Mouse (Mus musculus) lung, postnatal 25 days (tissue): ENCODE results near the gene Slc35a3.
"Not testable (repeated sequence)": the region's sequence is repeated elsewhere in the genome, so short reads cannot be mapped to it uniquely, and the experiment has no call there.

ENCODE experiments used
- DNase-seq: peaks from one replicate; pipeline ENCODE4 v3.0.0; 2022; ENCODE audit warnings: low spot score

Slc35a3 gene

DNA sequence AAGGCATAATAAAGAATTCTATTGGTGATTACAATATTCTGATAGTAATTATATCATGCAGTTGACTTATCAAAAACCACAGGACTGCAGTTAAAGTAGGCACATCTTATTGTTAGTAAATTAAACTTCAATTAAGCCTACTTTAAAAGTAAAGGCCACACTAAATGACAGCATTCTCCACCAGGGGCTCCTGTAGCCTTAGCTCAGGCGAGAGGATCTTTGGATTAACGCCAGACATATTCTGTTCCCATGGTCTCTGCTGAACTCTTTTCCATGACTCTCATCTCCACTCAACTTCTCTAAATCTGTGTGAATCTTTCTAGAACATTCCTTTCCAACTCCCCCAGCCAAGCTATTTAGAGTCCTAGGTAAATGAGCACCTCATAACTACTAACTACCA is 13.8 kb downstream of the Slc35a3 start:
- no peak for DNase-seq

GRCm38 (mm10) chr3:116695666-116695985 is 17.0 kb downstream of the Slc35a3 start:
- DNase-seq: no peak

GRCm38 (mm10) chr3:116694955-116695665 is 17.5 kb downstream of the Slc35a3 start:
- DNase-seq: no peak

GRCm38 (mm10) chr3:116694312-116694711 is 18.3 kb downstream of the Slc35a3 start:
- no peak for DNase-seq

- DNase-seq: no peak
Measured at GRCm38 (mm10) chr3:116681160-116681559, 31.5 kb downstream of the Slc35a3 start, which contains the start of gene Gm43191. Gene Gm43191, minus strand, starts transcription at chr3:116681260.

GRCm38 (mm10) chr3:116664281-116664680 is 48.4 kb downstream of the Slc35a3 start:
- not testable (repeated sequence) for DNase-seq

DNA sequence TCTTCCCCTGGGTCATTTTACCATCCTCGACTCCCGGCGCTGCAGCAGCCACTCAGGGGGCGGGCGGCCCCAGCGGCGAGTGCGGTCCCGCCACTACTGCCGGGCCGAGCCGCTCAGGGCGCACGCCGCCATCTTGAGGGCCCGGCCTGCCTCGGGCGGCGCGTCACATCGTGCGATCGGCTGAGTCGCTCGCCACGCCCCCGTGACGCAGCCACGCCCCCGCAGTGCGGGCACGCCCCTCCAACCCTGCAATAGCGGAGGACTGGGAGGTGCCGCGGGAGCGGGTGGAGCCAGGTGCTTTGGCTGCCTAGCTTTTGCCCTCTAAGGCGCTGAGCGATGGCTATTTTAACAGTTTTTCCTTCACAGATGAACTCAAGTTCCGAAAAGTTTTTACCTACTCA is 50.2 kb downstream of the Slc35a3 start, which contains the start of gene Mfsd14a:
Gene Mfsd14a, minus strand, starts transcription at position 215 of the 401 bp plus-strand sequence.
- DNase-seq: peak; percentile 99

- DNase-seq: no peak
Measured at GRCm38 (mm10) chr3:116661870-116662414, 50.7 kb downstream of the Slc35a3 start.

- DNase-seq: no peak
Measured at GRCm38 (mm10) chr3:116661288-116661869, 51.3 kb downstream of the Slc35a3 start.

GRCm38 (mm10) chr3:116659856-116660430 is 52.7 kb downstream of the Slc35a3 start:
- DNase-seq: no peak

GRCm38 (mm10) chr3:116658928-116659565 is 53.6 kb downstream of the Slc35a3 start:
- no peak for DNase-seq

DNA sequence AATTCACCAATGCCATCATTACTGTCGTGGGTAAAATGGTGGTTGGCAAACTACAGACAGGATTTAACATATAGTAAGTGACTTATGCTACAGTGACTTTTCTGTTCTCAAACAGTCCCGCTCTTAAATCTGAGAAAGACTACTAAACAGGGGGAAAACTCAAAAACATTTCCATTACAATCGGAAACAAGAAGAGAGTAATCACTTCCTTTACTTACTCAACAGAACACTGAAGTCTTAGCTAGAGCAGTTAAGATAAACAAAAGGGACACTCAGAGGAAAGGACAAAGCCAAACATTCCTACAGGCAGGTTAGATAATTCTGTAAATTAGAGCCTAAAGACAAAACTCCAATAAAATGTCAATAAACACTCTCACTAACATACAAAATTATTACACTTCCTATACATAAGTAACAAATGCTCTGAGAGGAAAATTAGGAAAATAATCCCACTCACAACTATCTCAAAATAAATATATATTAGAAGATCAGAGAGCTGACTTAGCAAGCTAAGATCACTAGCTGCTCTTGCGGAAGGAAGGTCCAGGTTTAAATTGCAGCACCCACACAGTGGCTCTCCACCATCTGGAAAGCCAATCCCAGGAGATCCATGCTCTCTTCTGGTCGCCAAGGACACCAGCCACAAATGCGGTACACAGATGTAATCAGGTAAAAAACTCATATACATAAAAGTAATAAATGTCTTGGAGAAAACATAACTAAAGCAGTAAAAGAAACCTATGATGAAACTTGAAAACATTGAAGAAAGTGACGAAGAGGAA is 56.3 kb downstream of the Slc35a3 start:
- no peak for DNase-seq

DNA sequence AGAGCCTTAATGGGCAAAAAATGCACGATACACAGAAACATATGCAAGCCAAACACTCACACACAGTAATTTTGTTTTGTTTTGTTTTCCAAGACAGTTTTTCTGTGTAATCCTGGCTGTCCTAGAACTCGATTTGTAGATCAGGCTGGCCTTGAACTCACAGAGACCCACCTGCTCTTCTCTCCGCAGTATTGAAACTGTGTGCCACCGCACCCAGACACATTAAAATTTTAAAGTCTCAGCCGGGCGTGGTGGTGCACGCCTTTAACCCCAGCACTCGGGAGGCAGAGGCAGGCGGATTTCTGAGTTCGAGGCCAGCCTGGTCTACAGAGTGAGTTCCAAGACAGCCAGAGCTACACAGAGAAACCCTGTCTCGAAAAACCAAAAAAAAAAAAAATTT is 58.6 kb downstream of the Slc35a3 start:
- not testable (repeated sequence) for DNase-seq

GRCm38 (mm10) chr3:116653278-116653945 is 59.2 kb downstream of the Slc35a3 start:
- no peak for DNase-seq

GRCm38 (mm10) chr3:116652033-116652446 is 60.6 kb downstream of the Slc35a3 start:
- no peak for DNase-seq

DNA sequence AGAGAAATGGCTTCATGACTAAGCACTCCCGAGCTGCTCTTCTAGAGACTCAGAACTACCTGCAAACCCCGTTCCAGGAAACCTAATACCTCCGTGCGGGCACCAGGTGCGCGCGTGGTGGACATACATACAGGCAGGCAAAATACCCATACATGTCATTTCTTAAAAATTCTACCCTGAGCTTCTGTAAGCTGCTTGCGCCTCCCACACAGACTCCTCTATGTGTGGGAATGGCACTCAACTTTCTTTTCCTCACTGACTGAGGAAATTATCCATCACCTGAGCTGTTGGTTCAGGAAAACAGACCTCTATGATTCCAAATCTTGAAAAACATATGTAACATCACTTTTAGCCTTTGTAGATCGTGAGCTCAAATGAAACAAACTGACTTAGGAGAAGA is 61.9 kb downstream of the Slc35a3 start:
- no peak for DNase-seq

- DNase-seq: no peak
Measured at GRCm38 (mm10) chr3:116648805-116649204, 63.8 kb downstream of the Slc35a3 start.

- DNase-seq: no peak
Measured at GRCm38 (mm10) chr3:116646387-116646786, 66.2 kb downstream of the Slc35a3 start.

DNA sequence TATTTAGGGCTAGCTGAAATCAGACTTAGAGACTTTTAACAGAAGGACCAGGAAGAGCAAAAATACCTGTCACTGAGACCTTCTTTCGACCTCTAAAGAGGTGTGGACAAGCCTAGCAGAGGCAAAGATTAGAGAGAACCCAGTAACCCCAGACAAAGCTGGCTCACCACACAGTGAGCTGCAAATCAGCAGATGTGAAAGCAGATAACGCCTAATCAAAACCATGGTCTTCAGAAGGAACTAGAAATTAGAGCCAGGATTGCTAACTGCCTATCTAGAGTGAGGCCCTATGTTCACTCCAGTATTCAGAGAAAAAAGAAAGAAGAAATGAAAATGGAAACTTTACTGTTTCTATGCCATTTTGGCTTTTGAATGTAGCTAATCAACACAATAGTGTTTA is 70.3 kb downstream of the Slc35a3 start:
- DNase-seq: no peak

- DNase-seq: no peak
Measured at GRCm38 (mm10) chr3:116641811-116642371, 70.7 kb downstream of the Slc35a3 start.

- DNase-seq: no peak
Measured at GRCm38 (mm10) chr3:116640024-116640423, 72.6 kb downstream of the Slc35a3 start.
